Comparison of ENCODE assay signal across 15 mouse cellular contexts in the genomic region with DNA sequence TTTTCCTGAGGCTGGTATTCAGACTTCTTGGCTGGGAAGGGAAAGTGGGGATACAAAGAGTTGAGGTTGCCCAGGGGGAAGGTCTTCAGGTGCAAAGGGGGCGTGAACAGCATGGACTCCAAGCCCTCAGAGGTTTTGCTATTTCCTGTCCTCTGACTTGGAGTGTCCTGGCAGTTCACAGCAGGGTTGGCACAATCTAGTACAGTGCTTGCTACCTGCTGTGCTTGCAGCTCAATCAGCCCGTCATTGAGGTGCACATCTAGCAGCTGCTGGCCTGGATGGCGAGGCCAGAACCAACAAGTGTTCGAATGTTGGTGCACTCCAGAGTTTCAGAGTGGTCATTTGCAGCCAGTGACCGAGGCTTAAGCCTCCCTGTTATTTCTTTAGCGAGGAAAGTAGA.
"Had no signal": no experiment of that assay in that cellular context is flagged by ENCODE, and none has a peak within 500 bp of the region (broad histone marks: within the 10 kb centered on the region; RNA-seq: fewer than 3 reads in every experiment).

No protein-coding gene starts in this region.

- H3K27me3 ChIP-seq: limb, embryonic 15.5 days; liver, embryonic 12.5 days; megakaryocyte, embryonic 14.5 days; stomach, embryonic 15.5 days had no signal

- H3K36me3 ChIP-seq: limb, embryonic 15.5 days; liver, embryonic 12.5 days; stomach, embryonic 15.5 days had no signal

- H3K27ac ChIP-seq: layer of hippocampus, adult 2 months; limb, embryonic 15.5 days; liver, embryonic 12.5 days; macrophage; stomach, embryonic 15.5 days had no signal

- H3K4me3 ChIP-seq: layer of hippocampus, adult 2 months; limb, embryonic 15.5 days; liver, embryonic 12.5 days; megakaryocyte, embryonic 14.5 days; stomach, embryonic 15.5 days had no signal

- DNase-seq: kidney, postnatal 10 days; kidney, postnatal 4 days; lung, embryonic 14.5 days; lung, postnatal 14 days; right cerebral cortex, postnatal 14 days; thymus, adult 2 months; thymus, postnatal 25 days had no signal

- H3K4me2 ChIP-seq: limb, embryonic 15.5 days; liver, embryonic 12.5 days; lung, embryonic 14.5 days; midbrain, embryonic 11.5 days; stomach, embryonic 15.5 days had no signal

- ATAC-seq: liver, embryonic 12.5 days; midbrain, embryonic 16.5 days had no signal

- H3K4me1 ChIP-seq: limb, embryonic 15.5 days; liver, embryonic 12.5 days; megakaryocyte, embryonic 14.5 days; stomach, embryonic 15.5 days had no signal

- H3K9ac ChIP-seq: limb, embryonic 15.5 days; liver, embryonic 12.5 days; lung, embryonic 14.5 days; stomach, embryonic 15.5 days had no signal

- H3K9me3 ChIP-seq: limb, embryonic 15.5 days; liver, embryonic 12.5 days; stomach, embryonic 15.5 days had no signal
